Mouse (Mus musculus): ENCODE data around the gene Ascc1.

- TF ChIP-seq EP300 (IDR thresholded peaks at IDR 0.05; ENCODE audit: insufficient read depth, low read depth, low read length): no peak
- no peak for TF ChIP-seq CTCF (IDR thresholded peaks at IDR 0.05; ENCODE audit: low read depth, low read length)
- no peak for TF ChIP-seq POLR2A (IDR thresholded peaks at IDR 0.05; ENCODE audit: insufficient read depth, low read length)
Measured at GRCm38 (mm10) chr10:59997591-59997990, 5.0 kb upstream of the Ascc1 start.
